Mouse (Mus musculus) megakaryocyte, embryonic 14.5 days (primary cell): ENCODE data around the gene Nit1.

Experiments
- FLI1 ChIP-seq: IDR thresholded peaks from 2 replicates; pipeline ENCODE4 v1.6.1; 2012; ENCODE audit warnings: low read length, inconsistent platforms, mixed read lengths
- GATA1 ChIP-seq: IDR thresholded peaks from 3 replicates; pipeline ENCODE4 v1.6.1; 2012; ENCODE audit warnings: mixed read lengths, low read length, inconsistent platforms, borderline replicate concordance

DNA sequence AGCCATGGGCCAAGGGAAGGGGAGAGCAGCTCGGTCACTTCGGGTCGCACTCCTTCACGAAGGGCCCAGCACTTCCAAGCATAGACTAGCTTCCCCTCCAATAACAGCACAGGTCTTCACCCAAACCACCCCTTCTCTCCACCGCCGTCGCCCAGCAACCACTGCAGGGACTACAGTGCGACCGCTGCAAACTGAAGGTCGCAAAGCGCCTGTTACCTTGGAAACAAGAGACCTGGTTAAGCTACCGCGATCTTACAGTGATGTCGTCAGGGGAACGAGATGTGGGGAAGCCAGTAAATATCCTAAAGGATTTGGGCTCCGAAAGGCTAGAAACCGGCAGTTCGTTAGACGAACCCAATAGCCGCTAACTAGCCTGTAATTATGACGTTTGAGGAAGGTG lies 15.2 kb upstream of the Nit1 start, which contains the start of gene Klhdc9:
- TF ChIP-seq GATA1 (no peak), FLI1 (no peak)
